Mouse (Mus musculus): Measurements from ENCODE around the gene Rgs19.

DNA sequence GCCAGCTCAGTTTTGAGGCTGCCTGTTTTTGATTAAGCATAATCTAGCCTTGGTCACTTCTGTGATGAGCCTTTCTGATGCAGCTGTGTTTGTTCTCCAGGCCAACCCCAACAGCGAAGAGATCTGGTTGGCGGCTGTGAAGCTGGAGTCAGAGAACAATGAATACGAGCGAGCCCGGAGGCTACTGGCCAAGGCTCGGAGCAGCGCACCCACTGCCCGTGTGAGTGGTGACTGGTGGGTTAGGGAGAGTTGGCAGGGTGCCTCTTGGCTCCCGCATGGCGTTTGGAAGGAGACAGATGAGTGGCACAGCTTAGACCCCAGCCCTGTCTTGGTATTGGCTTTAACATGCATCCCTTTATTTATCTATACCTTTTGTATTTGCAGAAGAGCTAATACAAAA, 44.9 kb downstream of the Rgs19 start:
- TF ChIP-seq CTCF (IDR thresholded peaks at IDR 0.05; ENCODE audit: low read depth) (no peak), EP300 (optimal IDR thresholded peaks at IDR 0.05) (no peak)
